Mouse (Mus musculus): ENCODE measurements around the gene Ndufb3.
"Not testable (repeated sequence)": the region's sequence is repeated elsewhere in the genome, so short reads cannot be mapped to it uniquely, and the experiment has no call there.

Ndufb3 gene

GRCm38 (mm10) chr1:58586171-58586997 is at the start of gene Ndufb3, which contains the start of gene Fam126b:
Gene Ndufb3 (plus strand): TSS chr1:58586384.
Gene Fam126b (minus strand): TSS chr1:58586323.
- peak; percentile 84 for DNase-seq (ENCODE audit: low spot score)

- no peak for DNase-seq (ENCODE audit: low spot score)
These were observed 44.8 kb upstream of the Ndufb3 start for GRCm38 (mm10) chr1:58541386-58541785.

GRCm38 (mm10) chr1:58560370-58560769 is 25.8 kb upstream of the Ndufb3 start:
- DNase-seq (ENCODE audit: low spot score): not testable (repeated sequence)

- DNase-seq (ENCODE audit: low spot score): peak; percentile 27
These were observed 23.7 kb upstream of the Ndufb3 start for GRCm38 (mm10) chr1:58562455-58562854.

- DNase-seq (ENCODE audit: low spot score): no peak
These were observed 21.2 kb upstream of the Ndufb3 start for GRCm38 (mm10) chr1:58564981-58565380.

- no peak for DNase-seq (ENCODE audit: low spot score)
These were observed 19.6 kb upstream of the Ndufb3 start for GRCm38 (mm10) chr1:58566621-58567020.

- no peak for DNase-seq (ENCODE audit: low spot score)
These were observed 17.6 kb upstream of the Ndufb3 start for GRCm38 (mm10) chr1:58568456-58569130.

- DNase-seq (ENCODE audit: low spot score): no peak
These were observed 15.7 kb upstream of the Ndufb3 start for GRCm38 (mm10) chr1:58570437-58570836.

GRCm38 (mm10) chr1:58579179-58579578 is 7.0 kb upstream of the Ndufb3 start:
- DNase-seq (ENCODE audit: low spot score): peak; percentile 25

GRCm38 (mm10) chr1:58582611-58583010 is 3.6 kb upstream of the Ndufb3 start:
- DNase-seq (ENCODE audit: low spot score): no peak

GRCm38 (mm10) chr1:58584271-58584670 is 1.9 kb upstream of the Ndufb3 start:
- DNase-seq (ENCODE audit: low spot score): no peak

- DNase-seq (ENCODE audit: low spot score): peak; percentile 17
These were observed 612 bp upstream of the Ndufb3 start for GRCm38 (mm10) chr1:58585373-58586170.

GRCm38 (mm10) chr1:58587491-58587890 is 1.3 kb downstream of the Ndufb3 start:
- no peak for DNase-seq (ENCODE audit: low spot score)

GRCm38 (mm10) chr1:58602681-58603080 is 16.5 kb downstream of the Ndufb3 start:
- no peak for DNase-seq (ENCODE audit: low spot score)

- no peak for DNase-seq (ENCODE audit: low spot score)
These were observed 17.6 kb downstream of the Ndufb3 start for GRCm38 (mm10) chr1:58603738-58604137.

- DNase-seq (ENCODE audit: low spot score): not testable (repeated sequence)
These were observed 23.4 kb downstream of the Ndufb3 start for GRCm38 (mm10) chr1:58609591-58609990.

GRCm38 (mm10) chr1:58610166-58610565 is 24.0 kb downstream of the Ndufb3 start:
- no peak for DNase-seq (ENCODE audit: low spot score)

- DNase-seq (ENCODE audit: low spot score): no peak
These were observed 24.4 kb downstream of the Ndufb3 start for GRCm38 (mm10) chr1:58610611-58611010.

- DNase-seq (ENCODE audit: low spot score): no peak
These were observed 27.6 kb downstream of the Ndufb3 start for GRCm38 (mm10) chr1:58613786-58614185.

GRCm38 (mm10) chr1:58614424-58614823 is 28.2 kb downstream of the Ndufb3 start:
- no peak for DNase-seq (ENCODE audit: low spot score)

GRCm38 (mm10) chr1:58615146-58615545 is 29.0 kb downstream of the Ndufb3 start:
- DNase-seq (ENCODE audit: low spot score): no peak

GRCm38 (mm10) chr1:58616176-58616575 is 30.0 kb downstream of the Ndufb3 start:
- DNase-seq (ENCODE audit: low spot score): no peak
